Mouse (Mus musculus) neural tube, embryonic 14.5 days (tissue): ENCODE measurements around the gene Krt6a. TPM values are rescaled to one million over a fixed set of nuclear protein-coding genes. Genes with fewer than 3 reads are reported as not detected.
"Not testable (repeated sequence)": the region's sequence is repeated elsewhere in the genome, so short reads cannot be mapped to it uniquely, and the experiment has no call there.

Experiments
- ATAC-seq: fragments of 200-750 bp; cut with Nextera tagmentation; 2 replicates; pipeline ENCODE4 v1.8.0; 2017; ENCODE audit warnings: low read depth, mild to moderate bottlenecking, moderate TSS enrichment, moderate library complexity
- H3K27ac ChIP-seq: fragments of 300-500 bp; sonication (generic); 2 replicates; pipeline ENCODE4 v1.5.1; 2014; ENCODE audit warnings: low read depth, mild to moderate bottlenecking, control low read depth, low read length, moderate library complexity, mixed read lengths
- H3K27me3 ChIP-seq: fragments of 300-500 bp; sonication (generic); 2 replicates; pipeline ENCODE4 v1.6.1; 2014; ENCODE audit warnings: low read length; ENCODE audit not compliant: control insufficient read depth, insufficient read depth
- H3K36me3 ChIP-seq: fragments of 300-500 bp; sonication (generic); 2 replicates; pipeline ENCODE4 v1.6.1; 2014; ENCODE audit warnings: low read length, mixed read lengths; ENCODE audit not compliant: control insufficient read depth, insufficient read depth
- H3K4me1 ChIP-seq: fragments of 300-500 bp; sonication (generic); 2 replicates; pipeline ENCODE4 v1.6.1; 2014; ENCODE audit warnings: low read length; ENCODE audit not compliant: control insufficient read depth, insufficient read depth
- H3K4me2 ChIP-seq: fragments of 300-500 bp; sonication (generic); 2 replicates; pipeline ENCODE4 v1.6.1; 2014; ENCODE audit warnings: mild to moderate bottlenecking, low read depth, low read length, control low read depth
- H3K4me3 ChIP-seq: fragments of 300-500 bp; sonication (generic); 2 replicates; pipeline ENCODE4 v1.5.1; 2014; ENCODE audit warnings: low read depth, low read length, control low read depth, mixed read lengths
- H3K9ac ChIP-seq: fragments of 300-500 bp; sonication (generic); replicated peaks from 2 replicates; pipeline ENCODE4 v1.6.1; 2014; ENCODE audit warnings: low read depth, mild to moderate bottlenecking, control low read depth, low read length, mixed read lengths
- H3K9me3 ChIP-seq: fragments of 300-500 bp; sonication (generic); 2 replicates; pipeline ENCODE4 v1.6.1; 2016; ENCODE audit warnings: low read length; ENCODE audit not compliant: control insufficient read depth
- WGBS: fragments of 180-500 bp; shearing (Covaris S2); extraction: QIAGEN DNeasy Blood & Tissue Kit; methylation state at CpG from one replicate; pipeline ENCODE4 v1.1.7; 2014; 5-methylcytosine and 5-hydroxymethylcytosine counted together
- polyA plus RNA-seq: library from polyadenylated mRNA; unstranded; fragments of >200 nt; fragmentation: Nextera tagmentation; extraction: Ambion mirVana; gene quantifications from 2 replicates; pipeline ENCODE4 v1.2.1, GENCODE M21; 2014

The Krt6a gene
- polyA plus RNA-seq, 1 experiment from 2014 or later: not detected

GRCm38 (mm10) chr15:101707454-101707853 is 13.3 kb upstream of the Krt6a start:
- Histone ChIP-seq H3K27ac (no peak overlapping the region), H3K36me3 (no peaks in the 10 kb centered on the region), H3K4me2 (no peak overlapping the region), H3K4me1 (no peaks in the 10 kb centered on the region), H3K9ac (no peak overlapping the region), H3K9me3 (no peaks in the 10 kb centered on the region), H3K27me3 (no peaks in the 10 kb centered on the region), H3K4me3 (no peak overlapping the region)
- WGBS: 90% methylated on average over 9 of the region's 9 CpGs
- ATAC-seq: no peak

- H3K4me3 ChIP-seq: no peak overlapping the region
- no peaks in the 10 kb centered on the region for H3K9me3 ChIP-seq
- no peaks in the 10 kb centered on the region for H3K36me3 ChIP-seq
- 71% methylated on average over 4 of the region's 4 CpGs for WGBS
- H3K9ac ChIP-seq: no peak overlapping the region
- H3K4me1 ChIP-seq: no peaks in the 10 kb centered on the region
- ATAC-seq: no peak
- H3K27me3 ChIP-seq: no peaks in the 10 kb centered on the region
- H3K4me2 ChIP-seq: no peak overlapping the region
- no peak overlapping the region for H3K27ac ChIP-seq
Observed at GRCm38 (mm10) chr15:101704066-101704465, 10.0 kb upstream of the Krt6a start.

- H3K9ac ChIP-seq: no peak overlapping the region
- no peak overlapping the region for H3K27ac ChIP-seq
- H3K4me1 ChIP-seq: no peaks in the 10 kb centered on the region
- no peak overlapping the region for H3K4me3 ChIP-seq
- no peaks in the 10 kb centered on the region for H3K36me3 ChIP-seq
- WGBS: 6% methylated on average over 2 of the region's 2 CpGs
- H3K4me2 ChIP-seq: no peak overlapping the region
- no peak for ATAC-seq
- H3K9me3 ChIP-seq: no peaks in the 10 kb centered on the region
- no peaks in the 10 kb centered on the region for H3K27me3 ChIP-seq
Observed at GRCm38 (mm10) chr15:101702380-101702779, 8.3 kb upstream of the Krt6a start.

- no peak for ATAC-seq
Observed at GRCm38 (mm10) chr15:101699866-101700265, 5.8 kb upstream of the Krt6a start.

GRCm38 (mm10) chr15:101699192-101699591 is 5.1 kb upstream of the Krt6a start:
- ATAC-seq: no peak
- 75% methylated on average over 3 of the region's 3 CpGs for WGBS

More at GRCm38 (mm10) chr15:101699866-101700265, 5.8 kb upstream of the Krt6a start:
- Histone ChIP-seq H3K9ac (no peak overlapping the region), H3K27ac (no peak overlapping the region), H3K4me3 (no peak overlapping the region), H3K36me3 (no peaks in the 10 kb centered on the region), H3K9me3 (no peaks in the 10 kb centered on the region), H3K27me3 (no peaks in the 10 kb centered on the region), H3K4me1 (no peaks in the 10 kb centered on the region), H3K4me2 (no peak overlapping the region)
- 92% methylated on average over 8 of the region's 8 CpGs for WGBS

GRCm38 (mm10) chr15:101697326-101698188 is 3.5 kb upstream of the Krt6a start:
- no peak overlapping the region for H3K4me2 ChIP-seq
- ATAC-seq: no peak
- WGBS: 75% methylated on average over 8 of the region's 8 CpGs
- no peak overlapping the region for H3K27ac ChIP-seq
- no peaks in the 10 kb centered on the region for H3K36me3 ChIP-seq
- H3K9me3 ChIP-seq: no peaks in the 10 kb centered on the region
- no peaks in the 10 kb centered on the region for H3K27me3 ChIP-seq
- H3K4me3 ChIP-seq: no peak overlapping the region
- H3K4me1 ChIP-seq: no peaks in the 10 kb centered on the region
- no peak overlapping the region for H3K9ac ChIP-seq

More at GRCm38 (mm10) chr15:101699192-101699591, 5.1 kb upstream of the Krt6a start:
- no peak overlapping the region for H3K4me3 ChIP-seq
- H3K4me1 ChIP-seq: no peaks in the 10 kb centered on the region
- H3K4me2 ChIP-seq: no peak overlapping the region
- H3K9ac ChIP-seq: no peak overlapping the region
- H3K27ac ChIP-seq: no peak overlapping the region
- H3K36me3 ChIP-seq: no peaks in the 10 kb centered on the region
- no peaks in the 10 kb centered on the region for H3K27me3 ChIP-seq
- H3K9me3 ChIP-seq: no peaks in the 10 kb centered on the region

GRCm38 (mm10) chr15:101690460-101690859 is 3.6 kb downstream of the Krt6a start:
- H3K9me3 ChIP-seq, H3K4me2 ChIP-seq, H3K27ac ChIP-seq, H3K4me1 ChIP-seq, H3K4me3 ChIP-seq, H3K27me3 ChIP-seq, ATAC-seq, H3K9ac ChIP-seq, H3K36me3 ChIP-seq: not testable (repeated sequence)
- 96% methylated on average over 5 of the region's 5 CpGs for WGBS

- no peak for ATAC-seq
- Histone ChIP-seq H3K4me2 (no peak overlapping the region), H3K4me3 (no peak overlapping the region), H3K9me3 (no peaks in the 10 kb centered on the region), H3K27ac (no peak overlapping the region), H3K36me3 (no peaks in the 10 kb centered on the region), H3K27me3 (no peaks in the 10 kb centered on the region), H3K4me1 (no peaks in the 10 kb centered on the region), H3K9ac (no peak overlapping the region)
- WGBS: 73% methylated on average over 2 of the region's 2 CpGs
Observed at GRCm38 (mm10) chr15:101688161-101688560, 5.9 kb downstream of the Krt6a start.

- H3K4me1 ChIP-seq: no peaks in the 10 kb centered on the region
- no peak within 1 kb of the TSS for H3K9ac ChIP-seq
- no peak for ATAC-seq
- no peak within 1 kb of the TSS for H3K4me3 ChIP-seq
- H3K4me2 ChIP-seq: no peak within 1 kb of the TSS
- H3K36me3 ChIP-seq: no peaks in the 10 kb centered on the region
- H3K27me3 ChIP-seq: no peaks in the 10 kb centered on the region
- no peaks in the 10 kb centered on the region for H3K9me3 ChIP-seq
- no peak within 1 kb of the TSS for H3K27ac ChIP-seq
- 95% methylated on average over 2 of the region's 2 CpGs for WGBS
Observed at GRCm38 (mm10) chr15:101680187-101680586, 13.9 kb downstream of the Krt6a start, which contains the start of gene Krt6b. Gene Krt6b (minus strand): TSS chr15:101680287.
